Mouse (Mus musculus) MEL (cell line): Measurements from ENCODE around the gene Hist1h2be. TPM values are rescaled to one million over a fixed set of nuclear protein-coding genes. Genes with fewer than 3 reads are reported as not detected.

Experiments used
- DNase-seq: peaks from one replicate; pipeline ENCODE4 v3.0.0; 2011; ENCODE audit warnings: low read depth, low spot score
- H3K27ac ChIP-seq: 2 replicates; pipeline ENCODE4 v1.5.1; 2012; ENCODE audit warnings: low read depth, mild to moderate bottlenecking, control low read depth, low read length, moderate library complexity; ENCODE audit not compliant: control insufficient read depth
- H3K27me3 ChIP-seq, 2 experiments: fragments of 150-350 bp in 1 of 2; sonication (generic) in 1 of 2; 2 replicates each; pipeline ENCODE4 v1.6.1; 2012; ENCODE audit warnings: low read length in 2 of 2, mild to moderate bottlenecking in 2 of 2, improper control_type of control experiment in 1 of 2, moderate library complexity in 1 of 2; ENCODE audit not compliant: insufficient read depth in 2 of 2, control insufficient read depth in 1 of 2
- H3K36me3 ChIP-seq, 2 experiments: 2 replicates each; pipeline ENCODE4 v1.6.1; 2012 to 2014; ENCODE audit warnings: low read length in 2 of 2, improper control_type of control experiment in 1 of 2, inconsistent platforms in 1 of 2, mild to moderate bottlenecking in 1 of 2; ENCODE audit not compliant: insufficient read depth in 2 of 2, control insufficient read depth in 1 of 2
- H3K4me1 ChIP-seq, 2 experiments: fragments of 150-350 bp in 1 of 2; sonication (generic) in 1 of 2; 2 replicates each; pipeline ENCODE4 v1.6.1; 2012; ENCODE audit warnings: low read length in 2 of 2, improper control_type of control experiment in 1 of 2, mild to moderate bottlenecking in 1 of 2; ENCODE audit not compliant: insufficient read depth in 2 of 2, control insufficient read depth in 1 of 2
- H3K4me3 ChIP-seq, 2 experiments: fragments of 150-350 bp in 1 of 2; sonication (generic) in 1 of 2; 2 replicates each; pipeline ENCODE4 v1.5.1; 2012; ENCODE audit warnings: low read depth in 2 of 2, low read length in 2 of 2, mild to moderate bottlenecking in 2 of 2, moderate library complexity in 2 of 2, control low read depth in 1 of 2, improper control_type of control experiment in 1 of 2; ENCODE audit not compliant: control insufficient read depth in 1 of 2, insufficient read depth in 1 of 2
- H3K79me2 ChIP-seq: 2 replicates; pipeline ENCODE4 v1.6.1; 2012; ENCODE audit warnings: mild to moderate bottlenecking, low read length, moderate library complexity; ENCODE audit not compliant: control insufficient read depth, poor library complexity, insufficient read depth
- H3K9ac ChIP-seq: 2 replicates; pipeline ENCODE4 v1.6.1; 2012; ENCODE audit warnings: low read depth, mild to moderate bottlenecking, control low read depth, low read length, moderate library complexity; ENCODE audit not compliant: control insufficient read depth, poor library complexity, severe bottlenecking
- H3K9me3 ChIP-seq: fragments of 150-350 bp; sonication (generic); replicated peaks from 2 replicates; pipeline ENCODE4 v1.6.1; 2012; ENCODE audit warnings: mild to moderate bottlenecking, low read length, improper control_type of control experiment, moderate library complexity; ENCODE audit not compliant: insufficient read depth
- CHD1 ChIP-seq: IDR thresholded peaks from 2 replicates; pipeline ENCODE4 v1.6.1; 2012; ENCODE audit warnings: low read depth, mild to moderate bottlenecking, inconsistent platforms, low read length, improper control_type of control experiment
- CHD2 ChIP-seq: IDR thresholded peaks from 2 replicates; pipeline ENCODE4 v1.6.1; 2011; ENCODE audit warnings: low read length, improper control_type of control experiment
- CTCF ChIP-seq, 3 experiments: IDR thresholded peaks in 2 of 3; conservative IDR thresholded peaks in 1 of 3; 2 replicates each; pipeline ENCODE4 v1.5.1; 2011 to 2012; ENCODE audit warnings: low read length in 3 of 3, low read depth in 2 of 3, mild to moderate bottlenecking in 2 of 3, improper control_type of control experiment in 1 of 3, inconsistent platforms in 1 of 3, mixed read lengths in 1 of 3, moderate library complexity in 1 of 3; ENCODE audit not compliant: control insufficient read depth in 1 of 3, insufficient read depth in 1 of 3, poor library complexity in 1 of 3, severe bottlenecking in 1 of 3
- ELF1 ChIP-seq: IDR thresholded peaks from 2 replicates; pipeline ENCODE4 v1.6.1; 2014; ENCODE audit warnings: low read depth, mild to moderate bottlenecking, inconsistent platforms, low read length, improper control_type of control experiment, moderate library complexity
- GATA1 ChIP-seq: IDR thresholded peaks from 2 replicates; pipeline ENCODE4 v1.6.1; 2011; ENCODE audit warnings: low read depth, low read length, improper control_type of control experiment
- HCFC1 ChIP-seq: IDR thresholded peaks from 2 replicates; pipeline ENCODE4 v1.6.1; 2012; ENCODE audit warnings: low read depth, mild to moderate bottlenecking, inconsistent platforms, low read length, improper control_type of control experiment, moderate library complexity
- JUND ChIP-seq: IDR thresholded peaks from 2 replicates; pipeline ENCODE4 v1.6.1; 2011; ENCODE audit warnings: low read depth, mild to moderate bottlenecking, improper control_type of control experiment, low read length
- KAT2A ChIP-seq: conservative IDR thresholded peaks from 2 replicates; pipeline ENCODE4 v1.6.1; 2012; ENCODE audit warnings: low read depth, low read length, improper control_type of control experiment, inconsistent platforms
- MAZ ChIP-seq: IDR thresholded peaks from 2 replicates; pipeline ENCODE4 v1.6.1; 2012; ENCODE audit warnings: low read depth, mild to moderate bottlenecking, inconsistent platforms, low read length, improper control_type of control experiment
- MYB ChIP-seq: IDR thresholded peaks from 2 replicates; pipeline ENCODE4 v1.6.1; 2011; ENCODE audit warnings: mild to moderate bottlenecking, low read depth, low read length, improper control_type of control experiment
- MYC ChIP-seq: IDR thresholded peaks from 2 replicates; pipeline ENCODE4 v1.6.1; 2011; ENCODE audit warnings: low read depth, mild to moderate bottlenecking, low read length, improper control_type of control experiment, moderate library complexity
- NELFE ChIP-seq: IDR thresholded peaks from 2 replicates; pipeline ENCODE4 v1.6.1; 2011; ENCODE audit warnings: low read depth, low read length, improper control_type of control experiment
- NRF1 ChIP-seq: IDR thresholded peaks from 2 replicates; pipeline ENCODE4 v1.6.1; 2014; ENCODE audit warnings: low read depth, mild to moderate bottlenecking, inconsistent platforms, low read length, improper control_type of control experiment, moderate library complexity; ENCODE audit not compliant: poor library complexity, insufficient read depth, severe bottlenecking
- POLR2AphosphoS5 ChIP-seq: IDR thresholded peaks from 2 replicates; pipeline ENCODE4 v1.6.1; 2012; ENCODE audit warnings: low read depth, borderline replicate concordance, mild to moderate bottlenecking, inconsistent platforms, low read length, moderate library complexity, mixed read lengths
- RCOR1 ChIP-seq: IDR thresholded peaks from 2 replicates; pipeline ENCODE4 v1.6.1; 2012; ENCODE audit warnings: low read depth, mild to moderate bottlenecking, inconsistent platforms, low read length, improper control_type of control experiment
- SIN3A ChIP-seq: IDR thresholded peaks from 2 replicates; pipeline ENCODE4 v1.6.1; 2012; ENCODE audit warnings: low read length, improper control_type of control experiment, inconsistent platforms
- SMC3 ChIP-seq: IDR thresholded peaks from 2 replicates; pipeline ENCODE4 v1.6.1; 2011; ENCODE audit warnings: low read depth, low read length, improper control_type of control experiment
- TCF12 ChIP-seq: IDR thresholded peaks from 2 replicates; pipeline ENCODE4 v1.6.1; 2014; ENCODE audit warnings: low read depth, mild to moderate bottlenecking, inconsistent platforms, low read length, improper control_type of control experiment, moderate library complexity
- USF1 ChIP-seq: IDR thresholded peaks from 2 replicates; pipeline ENCODE4 v1.6.1; 2014; ENCODE audit warnings: low read depth, mild to moderate bottlenecking, inconsistent platforms, low read length, improper control_type of control experiment, moderate library complexity
- USF2 ChIP-seq, 2 experiments: IDR thresholded peaks; 2 replicates each; pipeline ENCODE4 v1.6.1; 2011 to 2012; ENCODE audit warnings: improper control_type of control experiment in 2 of 2, low read length in 2 of 2, borderline replicate concordance in 1 of 2, inconsistent platforms in 1 of 2, low read depth in 1 of 2, mild to moderate bottlenecking in 1 of 2; ENCODE audit not compliant: insufficient read depth in 1 of 2
- ZC3H11A ChIP-seq: IDR thresholded peaks from 2 replicates; pipeline ENCODE4 v1.6.1; 2012; ENCODE audit warnings: low read depth, mild to moderate bottlenecking, inconsistent platforms, low read length, improper control_type of control experiment
- ZMIZ1 ChIP-seq: IDR thresholded peaks from 2 replicates; pipeline ENCODE4 v1.6.1; 2012; ENCODE audit warnings: low read depth, mild to moderate bottlenecking, inconsistent platforms, low read length, improper control_type of control experiment, moderate library complexity
- polyA plus RNA-seq, 2 experiments: library from polyadenylated mRNA; stranded (reverse) in 1 of 2; unstranded in 1 of 2; fragments of >175 nt in 1 of 2; fragments of >200 nt in 1 of 2; gene quantifications; 2 replicates each; pipeline versions ENCODE4 v1.2.1 to v1.2.4; 2012; ENCODE audit warnings: low replicate concordance in 2 of 2, low read depth in 1 of 2; ENCODE audit not compliant: insufficient read length in 2 of 2, insufficient read depth in 1 of 2, missing spikeins in 1 of 2
- total RNA-seq: library from RNA; depleted of rRNA; stranded (reverse); fragments of 300-350 nt; gene quantifications from 2 replicates; pipeline ENCODE4 v1.2.3, GENCODE M21; 2012

Gene Hist1h2be
- total and polyA plus RNA-seq, 3 experiments, result 0.49 to 237 TPM; not detected in 1

- TF ChIP-seq CHD1 (peak; percentile 81; the same call in 1 of the 2 replicates), HCFC1 (peak; percentile 45), TCF12 (0 out of 2 replicates have a peak, but pooled peaks have one; percentile 15), ZMIZ1 (no peak), JUND (peak; percentile 39; the same call in 1 of the 2 replicates)
These were observed at the start of gene Hist1h2be (continued) for GRCm38 (mm10) chr13:23620733-23621531.

GRCm38 (mm10) chr13:23662536-23662935 is 41.6 kb upstream of the Hist1h2be start:
- Histone ChIP-seq H3K4me3 (no peak overlapping the region), H3K4me1 (no peaks in the 10 kb centered on the region), H3K27me3 (peaks cover 4 to 5% of the 10 kb centered on the region in 2 experiments), H3K36me3 (no peaks in the 10 kb centered on the region), H3K27ac (no peak overlapping the region), H3K9ac (no peak overlapping the region), H3K9me3 (no peaks in the 10 kb centered on the region), H3K79me2 (no peaks in the 10 kb centered on the region)
- no peak for DNase-seq
- TF ChIP-seq GATA1 (no peak), ELF1 (no peak), NELFE (no peak), MYB (no peak), POLR2AphosphoS5 (no peak), NRF1 (no peak), SIN3A (no peak), CHD1 (no peak), KAT2A (no peak), ZC3H11A (no peak), RCOR1 (no peak), SMC3 (no peak), USF2 (IDR thresholded peaks at IDR 0.05; ENCODE audit: borderline replicate concordance in 1 of 2, insufficient read depth in 1 of 2, low read depth in 1 of 2, low read length in 2 of 2) (no peak), MYC (no peak), CHD2 (no peak), CTCF (IDR thresholded peaks at IDR 0.05 in 2 of 3, conservative IDR thresholded peaks at IDR 0.05 in 1 of 3; ENCODE audit: control insufficient read depth in 1 of 3, insufficient read depth in 1 of 3, low read depth in 2 of 3, low read length in 3 of 3, poor library complexity in 1 of 3, severe bottlenecking in 1 of 3) (no peak), JUND (no peak), USF1 (no peak), ZMIZ1 (no peak), MAZ (no peak)
